Mouse (Mus musculus): ENCODE measurements at regions not wholly inside any gene's neighbourhood (a gene's known extent, or its start where the extent isn't known, plus 50 kb on each side); places are given as distances from the start of the nearest gene placed in this dataset.

DNA sequence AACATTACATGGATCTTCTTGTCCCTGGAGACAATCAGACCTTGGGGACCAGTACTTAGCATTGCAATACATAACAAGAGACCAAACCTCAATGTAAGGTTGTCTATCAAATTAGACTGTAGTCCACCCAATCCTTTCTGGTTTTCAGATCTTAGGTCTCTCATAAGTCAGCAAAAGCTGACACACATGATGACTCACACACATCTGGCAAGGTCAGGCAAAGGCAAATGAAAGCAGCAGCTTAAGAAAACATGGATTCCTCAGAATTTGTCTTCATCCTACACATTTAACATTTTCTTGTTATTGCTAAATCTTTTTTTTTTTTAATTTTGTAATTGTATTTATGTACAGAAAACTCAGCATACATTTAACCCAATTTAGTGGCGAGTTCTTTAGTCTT, 52.0 kb downstream of the Gm11983 start:
- no peak for DNase-seq

GRCm38 (mm10) chr11:6782826-6783225, 54.6 kb downstream of the Gm11983 start:
- DNase-seq: no peak

GRCm38 (mm10) chr11:6779752-6780151, 57.7 kb downstream of the Gm11983 start:
- no peak for DNase-seq

GRCm38 (mm10) chr11:6778596-6779360, 58.7 kb downstream of the Gm11983 start:
- no peak for DNase-seq

GRCm38 (mm10) chr11:6777566-6777965, 59.9 kb downstream of the Gm11983 start:
- no peak for DNase-seq

DNA sequence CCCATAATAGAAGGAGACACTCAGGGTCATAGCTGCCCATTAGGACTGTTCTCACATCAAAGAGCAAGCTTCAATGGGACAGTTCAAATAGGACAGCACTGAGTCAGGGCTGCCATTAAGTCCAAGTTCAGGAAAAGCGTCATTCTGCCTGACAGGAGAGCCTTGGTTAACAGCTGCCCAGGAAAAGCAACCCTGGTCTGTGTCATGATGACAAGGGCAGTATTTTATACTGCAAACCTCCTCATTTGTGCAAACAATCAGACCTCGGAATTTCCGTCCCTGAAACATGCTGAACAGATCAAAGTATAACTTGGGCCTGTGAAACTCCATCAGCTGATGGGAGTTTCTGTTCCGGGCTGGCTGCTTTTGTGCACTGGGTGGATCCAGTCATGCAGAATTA, 62.8 kb downstream of the Gm11983 start:
- DNase-seq: no peak

DNA sequence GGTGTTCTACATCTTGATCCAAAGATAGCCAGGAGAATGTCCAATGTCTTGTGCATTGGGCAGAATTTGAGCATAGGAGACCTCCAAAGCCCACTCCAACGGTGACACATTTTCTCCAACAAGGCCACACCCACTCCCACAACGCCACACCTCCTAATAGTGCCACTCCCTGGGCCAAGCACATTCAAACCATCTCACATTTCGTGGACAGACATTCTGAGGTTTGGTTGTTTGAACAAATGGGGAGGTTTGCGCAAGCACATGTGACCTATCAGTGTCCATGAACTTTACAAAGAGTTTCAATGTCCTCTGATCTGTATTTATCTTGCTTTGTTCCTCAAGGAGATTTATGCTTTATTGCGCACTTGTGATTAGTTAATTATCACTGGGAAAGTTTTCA, 63.5 kb downstream of the Gm11983 start:
- DNase-seq: no peak

GRCm38 (mm10) chr11:6773364-6773763, 64.1 kb downstream of the Gm11983 start:
- DNase-seq: no peak

DNA sequence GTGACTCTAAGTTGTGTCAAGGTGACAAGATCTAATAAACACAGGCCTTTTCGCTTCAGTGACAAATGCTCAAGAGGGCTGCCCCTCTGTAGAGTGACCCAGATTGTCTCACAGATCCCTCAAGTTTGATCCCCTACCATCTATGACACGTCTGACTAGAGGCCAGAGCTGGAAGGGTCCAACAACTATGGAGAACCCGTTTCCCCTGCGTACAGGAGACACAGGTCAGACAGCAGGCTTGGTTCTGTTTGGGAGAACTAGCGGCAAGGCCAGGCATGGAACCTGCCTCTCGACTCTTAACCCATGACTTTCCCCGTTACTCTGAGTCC, 68.1 kb downstream of the Gm11983 start:
- DNase-seq: no peak

GRCm38 (mm10) chr11:6768599-6769436, 68.6 kb downstream of the Gm11983 start:
- peak; percentile 80 for DNase-seq

DNA sequence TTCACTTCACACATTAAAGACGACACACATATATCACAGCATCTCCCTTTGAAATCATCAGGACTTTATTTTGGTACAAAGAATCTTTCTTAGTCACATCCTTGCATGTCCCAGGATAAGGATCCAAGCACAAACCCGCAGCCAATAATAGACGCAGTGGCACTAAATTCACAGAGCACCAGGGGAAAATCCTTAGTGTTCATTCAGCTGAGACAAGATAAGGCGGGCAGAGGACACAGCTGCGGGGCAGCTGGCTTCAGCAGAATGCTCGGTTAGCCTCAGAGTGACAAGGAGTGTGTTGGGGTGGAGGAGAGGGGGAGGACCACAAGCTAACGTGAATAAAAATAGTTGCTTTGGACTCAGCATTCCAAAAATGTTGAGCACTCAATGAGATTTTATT, 70.7 kb downstream of the Gm11983 start:
- DNase-seq: no peak

DNA sequence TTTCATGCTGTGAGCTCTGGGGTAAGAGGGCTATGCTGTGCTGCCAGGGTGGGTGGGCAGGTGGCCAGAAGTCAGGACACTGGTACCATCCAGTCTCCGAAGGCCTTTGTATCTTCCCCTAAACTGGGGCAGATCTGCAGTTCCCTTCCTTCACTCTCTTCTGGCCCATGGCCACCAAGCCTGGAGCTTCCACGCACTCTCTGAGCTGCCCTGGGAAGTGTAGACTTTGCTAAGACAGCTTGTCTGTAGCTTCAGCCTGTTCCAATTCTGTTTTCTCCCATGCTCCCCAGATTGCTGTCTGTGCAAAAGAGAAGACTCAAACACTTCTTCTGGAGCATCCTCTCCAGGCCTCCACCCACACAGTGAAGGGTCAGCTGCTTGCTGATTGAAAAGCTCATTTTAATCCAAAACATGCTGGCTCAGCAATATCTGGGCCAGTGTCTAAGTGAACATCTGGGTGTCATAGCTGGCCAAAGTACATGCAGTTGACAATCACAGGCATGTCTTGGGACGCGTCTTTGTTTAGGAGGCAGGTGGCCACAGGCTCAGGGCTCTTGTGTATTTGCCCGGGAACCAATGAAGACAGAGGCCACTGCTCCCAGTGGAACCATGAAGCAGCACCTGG, 72.0 kb downstream of the Gm11983 start:
- no peak for DNase-seq

DNA sequence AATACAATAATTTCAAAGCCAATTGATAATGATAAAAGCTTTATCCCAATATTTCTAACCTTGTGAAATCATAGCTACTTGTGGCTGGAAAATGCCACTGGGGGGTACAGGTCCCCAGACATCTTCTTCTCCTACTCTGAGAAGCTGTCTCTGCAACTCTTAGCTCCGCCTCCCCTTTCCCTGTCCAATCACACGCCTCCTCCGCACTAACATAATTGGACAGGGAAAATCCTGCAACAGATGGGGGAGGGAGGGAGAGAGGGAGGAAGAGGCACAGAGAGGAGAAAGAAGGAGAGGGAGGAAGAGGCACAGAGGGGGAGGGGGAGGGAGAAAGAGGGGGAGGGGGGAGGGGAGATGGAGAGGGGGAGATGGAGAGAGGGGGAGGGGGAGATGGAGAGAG, 73.3 kb downstream of the Gm11983 start:
- no peak for DNase-seq

DNA sequence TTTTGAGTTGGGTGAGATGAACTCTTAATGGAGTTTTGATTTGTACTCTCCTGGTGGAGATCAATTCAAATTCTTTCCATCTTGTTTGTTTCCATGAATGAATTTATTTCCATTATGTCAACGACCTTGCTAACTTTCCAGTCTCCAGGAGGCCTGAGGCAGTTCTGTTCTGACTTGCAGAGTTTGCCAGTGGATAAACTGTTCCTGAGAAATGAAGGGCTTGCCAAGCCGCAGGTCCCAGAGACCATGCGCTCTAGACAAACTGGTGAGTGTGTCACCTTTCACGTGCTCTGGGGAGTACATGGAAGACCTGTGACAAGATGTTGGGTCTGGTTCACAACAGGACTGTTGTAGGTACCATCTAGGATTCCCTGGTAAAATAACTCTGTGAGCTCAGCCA, 74.5 kb downstream of the Gm11983 start:
- no peak for DNase-seq

GRCm38 (mm10) chr11:6761876-6762628, 75.4 kb downstream of the Gm11983 start:
- no peak for DNase-seq

DNA sequence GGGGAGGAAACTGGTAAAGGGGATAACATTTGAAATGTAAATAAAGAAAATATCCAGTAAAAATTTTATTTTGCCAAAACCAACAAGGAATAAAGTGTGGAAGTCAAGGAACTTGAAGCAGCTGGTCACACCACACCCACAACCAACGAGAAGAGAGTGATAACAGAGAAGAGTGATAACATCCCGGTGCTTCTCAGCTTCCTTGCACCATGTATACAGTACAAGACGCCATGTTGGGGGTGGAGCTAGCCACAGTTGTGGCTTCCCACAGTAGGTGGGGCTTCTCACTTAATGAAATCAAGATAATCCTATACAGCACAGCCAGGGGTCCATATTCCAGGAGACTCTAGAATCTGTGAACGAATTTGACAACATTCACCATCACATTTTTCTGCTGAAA, 77.9 kb downstream of the Gm11983 start:
- DNase-seq: no peak

GRCm38 (mm10) chr11:6739439-6739838, 81.1 kb downstream of the Ramp3 start:
- DNase-seq: no peak

DNA sequence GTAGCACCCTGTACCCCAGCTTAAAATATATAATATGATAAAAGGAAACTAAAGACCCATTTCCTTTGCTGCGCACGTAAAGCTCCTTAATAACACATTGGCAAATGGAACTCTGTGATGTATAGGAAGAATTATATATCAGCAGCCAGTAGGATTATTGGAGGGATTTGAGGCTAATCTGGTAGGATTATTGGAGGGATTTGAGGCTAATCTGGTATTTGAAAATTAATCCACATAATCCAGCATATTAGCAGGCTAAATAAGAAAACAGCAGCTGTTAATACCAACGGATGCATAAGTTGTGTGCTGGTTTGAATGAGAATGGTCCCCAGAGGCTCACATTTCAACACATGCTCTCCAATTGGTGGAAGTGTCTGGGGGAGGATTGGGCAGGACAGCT, 80.3 kb downstream of the Ramp3 start:
- DNase-seq: no peak

DNA sequence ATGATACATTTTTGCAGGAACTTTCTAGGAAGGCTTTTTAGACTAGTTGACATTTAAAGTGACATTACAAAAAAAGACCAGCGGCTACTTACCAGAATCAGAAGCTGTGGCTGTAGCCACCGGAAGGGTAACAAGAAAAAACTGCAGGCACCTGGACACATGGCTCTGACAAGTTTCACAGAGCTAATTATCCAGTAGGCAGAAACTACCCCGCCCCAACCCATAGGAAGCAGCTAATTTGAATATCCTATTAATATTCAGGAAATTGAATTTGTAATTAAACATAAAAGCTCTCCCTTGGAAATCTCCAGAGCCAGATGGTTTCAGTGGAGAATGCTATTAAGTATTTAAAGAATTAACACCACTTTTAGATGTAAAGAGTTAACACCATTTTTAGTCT, 79.8 kb downstream of the Ramp3 start:
- no peak for DNase-seq

DNA sequence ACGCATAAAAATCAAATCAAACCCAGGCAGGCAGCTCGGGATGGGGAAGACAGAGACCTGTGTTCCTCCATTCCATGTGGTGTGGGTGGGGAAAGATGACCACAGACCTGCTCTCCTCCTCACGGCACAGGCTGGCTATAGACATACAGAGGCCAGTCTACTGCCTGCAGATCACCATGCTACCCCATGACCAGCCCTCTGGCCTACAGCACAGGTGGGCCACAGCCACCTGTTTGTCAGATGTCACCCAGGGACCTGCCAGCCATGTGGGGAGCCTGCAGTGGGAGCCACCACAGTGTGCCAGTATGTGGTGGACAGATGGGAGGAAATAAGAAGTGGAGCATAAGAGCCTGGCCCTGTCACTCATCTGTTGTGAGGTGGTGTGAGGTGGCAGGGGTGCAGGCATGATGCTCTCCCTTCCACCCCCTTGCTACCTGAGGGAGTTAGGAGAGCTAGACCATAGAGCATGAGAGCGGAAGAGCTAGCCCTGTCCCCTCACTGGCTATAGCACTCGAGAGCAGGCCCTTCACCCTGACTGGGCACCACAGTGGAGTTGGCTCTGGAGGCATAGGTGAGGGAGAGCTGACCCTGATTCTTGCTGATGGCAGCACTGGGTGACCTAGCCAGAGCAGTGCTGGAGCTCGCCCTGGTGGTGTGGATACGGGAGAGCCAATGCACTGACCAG, 76.6 kb downstream of the Ramp3 start:
- no peak for DNase-seq

- no peak for DNase-seq
Observed at GRCm38 (mm10) chr11:6731505-6731904, 73.2 kb downstream of the Ramp3 start.

Data from adrenal gland, postnatal 25 days (tissue).